Mouse (Mus musculus) CH12.LX (cell line): ENCODE measurements around the gene Acot7. TPM values are rescaled to one million over a fixed set of nuclear protein-coding genes. Genes with fewer than 3 reads are reported as not detected.

Experiments used
- DNase-seq: peaks from one replicate; pipeline ENCODE4 v3.0.0-alpha.2; 2013; ENCODE audit errors: extremely low read depth
- H3K27ac ChIP-seq: 2 replicates; pipeline ENCODE4 v1.5.1; 2012; ENCODE audit warnings: low read depth, mild to moderate bottlenecking, control low read depth, moderate library complexity; ENCODE audit not compliant: insufficient read depth
- H3K27me3 ChIP-seq: replicated peaks from 2 replicates; pipeline ENCODE3; 2012; ENCODE audit warnings: inconsistent platforms
- H3K36me3 ChIP-seq, 2 experiments: replicated peaks in 1 of 2; 2 replicates each; pipeline versions ENCODE3 to v1.6.1; 2012; ENCODE audit warnings: inconsistent platforms in 1 of 2, low read length in 1 of 2, mild to moderate bottlenecking in 1 of 2, mixed read lengths in 1 of 2, moderate library complexity in 1 of 2; ENCODE audit not compliant: control insufficient read depth in 1 of 2, insufficient read depth in 1 of 2
- H3K4me1 ChIP-seq, 2 experiments: 2 replicates each; pipeline ENCODE4 v1.6.1; 2012; ENCODE audit warnings: inconsistent platforms in 1 of 2, moderate library complexity in 1 of 2; ENCODE audit not compliant: insufficient read depth in 2 of 2, control insufficient read depth in 1 of 2
- H3K4me2 ChIP-seq: 2 replicates; pipeline ENCODE4 v1.6.1; 2012; ENCODE audit warnings: low read depth, mild to moderate bottlenecking, control low read depth; ENCODE audit not compliant: poor library complexity, insufficient read depth, severe bottlenecking
- H3K4me3 ChIP-seq, 3 experiments: fragments of 150-350 bp in 1 of 3; sonication (generic) in 1 of 3; replicated peaks in 1 of 3; 2 replicates each; pipeline versions ENCODE3 to v1.5.1; 2011 to 2012; ENCODE audit warnings: low read depth in 2 of 3, low read length in 2 of 3, mild to moderate bottlenecking in 2 of 3, moderate library complexity in 2 of 3, control low read depth in 1 of 3, improper control_type of control experiment in 1 of 3, inconsistent platforms in 1 of 3, mixed read lengths in 1 of 3; ENCODE audit not compliant: poor library complexity in 1 of 3
- H3K79me2 ChIP-seq: replicated peaks from 2 replicates; pipeline ENCODE4 v1.6.1; 2012; ENCODE audit warnings: mild to moderate bottlenecking, moderate library complexity; ENCODE audit not compliant: control insufficient read depth, poor library complexity, insufficient read depth, severe bottlenecking; ENCODE audit errors: extremely low read depth
- H3K9ac ChIP-seq: 2 replicates; pipeline ENCODE4 v1.6.1; 2012; ENCODE audit warnings: low read depth, mild to moderate bottlenecking, control low read depth, moderate library complexity; ENCODE audit not compliant: insufficient read depth
- H3K9me3 ChIP-seq: replicated peaks from 2 replicates; pipeline ENCODE3; 2012; ENCODE audit warnings: low read length, inconsistent platforms, mixed read lengths
- CTCF ChIP-seq, 2 experiments: IDR thresholded peaks in 1 of 2; conservative IDR thresholded peaks in 1 of 2; 2 replicates each; pipeline ENCODE4 v1.5.1; 2011 to 2012; ENCODE audit warnings: low read depth in 2 of 2, low read length in 2 of 2, improper control_type of control experiment in 1 of 2, inconsistent platforms in 1 of 2, mild to moderate bottlenecking in 1 of 2, moderate library complexity in 1 of 2
- ELF1 ChIP-seq: IDR thresholded peaks from 2 replicates; pipeline ENCODE4 v1.6.1; 2014; ENCODE audit warnings: low read depth, mild to moderate bottlenecking, inconsistent platforms, low read length, improper control_type of control experiment
- JUND ChIP-seq: conservative IDR thresholded peaks from 2 replicates; pipeline ENCODE4 v1.6.1; 2011; ENCODE audit warnings: low read depth, low read length, improper control_type of control experiment
- MAFK ChIP-seq: IDR thresholded peaks from 2 replicates; pipeline ENCODE4 v1.6.1; 2011; ENCODE audit warnings: low read length, improper control_type of control experiment; ENCODE audit not compliant: insufficient replicate concordance
- MYC ChIP-seq: IDR thresholded peaks from 2 replicates; pipeline ENCODE4 v1.6.1; 2011; ENCODE audit warnings: low read depth, mild to moderate bottlenecking, improper control_type of control experiment, low read length
- NELFE ChIP-seq: IDR thresholded peaks from 2 replicates; pipeline ENCODE4 v1.6.1; 2011; ENCODE audit warnings: low read depth, low read length, improper control_type of control experiment
- POLR2AphosphoS2 ChIP-seq: IDR thresholded peaks from 2 replicates; pipeline ENCODE4 v1.6.1; 2011; ENCODE audit warnings: low read depth, low read length, improper control_type of control experiment
- RAD21 ChIP-seq: IDR thresholded peaks from 2 replicates; pipeline ENCODE4 v1.6.1; 2011; ENCODE audit warnings: low read depth, mild to moderate bottlenecking, low read length, improper control_type of control experiment, moderate library complexity
- SMC3 ChIP-seq: IDR thresholded peaks from 2 replicates; pipeline ENCODE4 v1.6.1; 2011; ENCODE audit warnings: low read depth, low read length, improper control_type of control experiment
- TCF12 ChIP-seq: IDR thresholded peaks from 2 replicates; pipeline ENCODE4 v1.6.1; 2014; ENCODE audit warnings: low read depth, mild to moderate bottlenecking, inconsistent platforms, low read length, improper control_type of control experiment
- ZKSCAN1 ChIP-seq: IDR thresholded peaks from 2 replicates; pipeline ENCODE4 v1.6.1; 2012; ENCODE audit warnings: low read depth, inconsistent platforms, low read length, improper control_type of control experiment, borderline replicate concordance
- dilution Hi-C: fragments of 300-500 bp; cut with MboI; formaldehyde crosslinking; loops from 2 replicates; pipeline ENCODE4 v1.14.3; 2020; ENCODE audit warnings: low sequenced_read_pairs; ENCODE audit not compliant: extremely low pct_unique_long_range_greater_than_20kb, extremely low pct_ligation_motif_present
- in situ Hi-C: fragments of 300-500 bp; cut with MboI; formaldehyde crosslinking; loops from 3 replicates; pipeline ENCODE4 v1.14.3; 2019; ENCODE audit warnings: low sequenced_read_pairs, low pct_ligation_motif_present, low pct_unique_long_range_greater_than_20kb, mixed read lengths
- polyA plus RNA-seq: library from polyadenylated mRNA; unstranded; fragments of >175 nt; gene quantifications from 2 replicates; pipeline ENCODE4 v1.2.1, GENCODE M21; 2012; ENCODE audit warnings: low read depth; ENCODE audit not compliant: insufficient read length
- total RNA-seq, 2 experiments: library from RNA; depleted of rRNA; stranded (reverse); fragments of 300-350 nt in 1 of 2; fragments of >200 nt in 1 of 2; gene quantifications; 2 replicates each; pipeline ENCODE4 v1.2.3; 2012 to 2014

Gene Acot7
- total and polyA plus RNA-seq, 3 experiments: 29.0 to 71.1 (median 61.6) TPM

- no peaks in the 10 kb centered on the region for H3K79me2 ChIP-seq
- peak; percentile 45 for DNase-seq
- TF ChIP-seq SMC3 (peak; percentile 53), MYC (no peak), RAD21 (peak; percentile 73), CTCF (conservative IDR thresholded peaks at IDR 0.05 in 1 of 2, IDR thresholded peaks at IDR 0.05 in 1 of 2; ENCODE audit: low read depth in 2 of 2, low read length in 2 of 2) (peak; percentile 85), ELF1 (no peak), MAFK (no peak)
- TF ChIP-seq, all 38 proteins: peak for 3
- dilution Hi-C loops (no loop called here), in situ Hi-C loops (no loop called here)
- Histone ChIP-seq H3K9me3 (peaks cover 12% of the 10 kb centered on the region), H3K4me3 (no peak overlapping the region), H3K27me3 (peaks cover 75% of the 10 kb centered on the region), H3K9ac (no peak overlapping the region), H3K4me2 (no peak overlapping the region), H3K36me3 (no peaks in the 10 kb centered on the region), H3K27ac (no peak overlapping the region), H3K4me1 (peaks cover 11 to 13% of the 10 kb centered on the region in 2 experiments)
These were observed 43.4 kb upstream of the Acot7 start for GRCm38 (mm10) chr4:152134507-152134906.

- Histone ChIP-seq H3K4me3 (no peak overlapping the region), H3K4me1 (peaks cover 10 to 11% of the 10 kb centered on the region in 2 experiments), H3K79me2 (no peaks in the 10 kb centered on the region), H3K36me3 (no peaks in the 10 kb centered on the region), H3K9me3 (peaks cover 12% of the 10 kb centered on the region), H3K27me3 (peaks cover 72% of the 10 kb centered on the region), H3K9ac (no peak overlapping the region), H3K27ac (no peak overlapping the region), H3K4me2 (no peak overlapping the region)
- TF ChIP-seq POLR2AphosphoS2: no peak
- no peak for TF ChIP-seq ZKSCAN1
- no peak for TF ChIP-seq TCF12
- TF ChIP-seq JUND: no peak
- TF ChIP-seq NELFE: no peak
- no peak for TF ChIP-seq RAD21
- in situ Hi-C loops: no loop called here
- dilution Hi-C loops: no loop called here
- DNase-seq: no peak
These were observed 42.6 kb upstream of the Acot7 start for GRCm38 (mm10) chr4:152135363-152135762.

- H3K79me2 ChIP-seq: no peaks in the 10 kb centered on the region
- peaks cover 10 to 11% of the 10 kb centered on the region in 2 experiments for H3K4me1 ChIP-seq
- no peak overlapping the region for H3K4me2 ChIP-seq
- no peak overlapping the region for H3K9ac ChIP-seq
- TF ChIP-seq SMC3: no peak
- TF ChIP-seq CTCF (conservative IDR thresholded peaks at IDR 0.05 in 1 of 2, IDR thresholded peaks at IDR 0.05 in 1 of 2; ENCODE audit: low read depth in 2 of 2, low read length in 2 of 2): peak; percentile 69 to 71
- H3K36me3 ChIP-seq: no peaks in the 10 kb centered on the region
- H3K27ac ChIP-seq: no peak overlapping the region
- H3K4me3 ChIP-seq: no peak overlapping the region
- DNase-seq: peak; percentile 35
- dilution Hi-C loops (no loop called here), in situ Hi-C loops (no loop called here)
- H3K27me3 ChIP-seq: peaks cover 72% of the 10 kb centered on the region
- peaks cover 6% of the 10 kb centered on the region for H3K9me3 ChIP-seq
These were observed 41.6 kb upstream of the Acot7 start for GRCm38 (mm10) chr4:152136112-152136875.
